Mouse (Mus musculus): ENCODE data around the gene Olfr1471.
"Not testable (repeated sequence)": the region's sequence is repeated elsewhere in the genome, so short reads cannot be mapped to it uniquely, and the experiment has no call there.

The Olfr1471 gene

GRCm38 (mm10) chr19:13443109-13443508 lies at the start of gene Olfr1471:
TSS of gene Olfr1471 (plus strand) at chr19:13443409.
- not testable (repeated sequence) for DNase-seq (ENCODE audit: low read depth, low spot score)

GRCm38 (mm10) chr19:13407549-13407948 lies 35.7 kb upstream of the Olfr1471 start, which contains the start of gene Olfr1469:
TSS of gene Olfr1469 (plus strand) at chr19:13407849.
- DNase-seq (ENCODE audit: low read depth, low spot score), result no peak

GRCm38 (mm10) chr19:13455986-13456385 lies 12.8 kb downstream of the Olfr1471 start, which contains the start of gene Olfr1472:
TSS of gene Olfr1472 (minus strand) at chr19:13456086.
- DNase-seq (ENCODE audit: low read depth, low spot score), result no peak

- DNase-seq (ENCODE audit: low read depth, low spot score), result not testable (repeated sequence)
Measured at GRCm38 (mm10) chr19:13469265-13469664, 26.1 kb downstream of the Olfr1471 start, which contains the start of gene Olfr1474. TSS of gene Olfr1474 (plus strand) at chr19:13469565.

GRCm38 (mm10) chr19:13480096-13480495 lies 36.9 kb downstream of the Olfr1471 start, which contains the start of gene Olfr1475:
TSS of gene Olfr1475 (minus strand) at chr19:13480196.
- no peak for DNase-seq (ENCODE audit: low read depth, low spot score)

GRCm38 (mm10) chr19:13500246-13500645 lies 57.0 kb downstream of the Olfr1471 start, which contains the start of gene Olfr1477:
TSS of gene Olfr1477 (plus strand) at chr19:13500546.
- no peak for DNase-seq (ENCODE audit: low read depth, low spot score)

Data from retina, postnatal 7 days (tissue).